Mouse (Mus musculus): ENCODE data around the gene Hoxa13.

Hoxa13 gene

DNA sequence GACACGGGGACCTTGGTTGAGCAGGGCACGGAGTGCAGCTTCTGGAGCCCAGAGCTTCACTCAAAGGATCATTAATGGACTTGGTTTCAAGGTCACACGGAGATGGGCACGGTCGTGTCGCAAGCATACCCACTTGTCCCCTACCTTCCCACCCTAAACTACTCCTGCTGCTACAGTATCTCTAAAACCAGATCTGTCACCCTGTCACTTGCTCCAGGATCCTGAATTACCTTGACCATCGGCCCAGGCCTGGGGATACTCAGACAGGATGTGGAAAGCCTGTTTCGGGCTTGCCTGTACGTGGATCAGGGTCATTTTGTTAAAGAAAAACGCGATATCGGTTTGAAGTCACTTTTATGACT is 51.0 kb downstream of the Hoxa13 start:
- no peak for DNase-seq (ENCODE audit: low spot score)

DNA sequence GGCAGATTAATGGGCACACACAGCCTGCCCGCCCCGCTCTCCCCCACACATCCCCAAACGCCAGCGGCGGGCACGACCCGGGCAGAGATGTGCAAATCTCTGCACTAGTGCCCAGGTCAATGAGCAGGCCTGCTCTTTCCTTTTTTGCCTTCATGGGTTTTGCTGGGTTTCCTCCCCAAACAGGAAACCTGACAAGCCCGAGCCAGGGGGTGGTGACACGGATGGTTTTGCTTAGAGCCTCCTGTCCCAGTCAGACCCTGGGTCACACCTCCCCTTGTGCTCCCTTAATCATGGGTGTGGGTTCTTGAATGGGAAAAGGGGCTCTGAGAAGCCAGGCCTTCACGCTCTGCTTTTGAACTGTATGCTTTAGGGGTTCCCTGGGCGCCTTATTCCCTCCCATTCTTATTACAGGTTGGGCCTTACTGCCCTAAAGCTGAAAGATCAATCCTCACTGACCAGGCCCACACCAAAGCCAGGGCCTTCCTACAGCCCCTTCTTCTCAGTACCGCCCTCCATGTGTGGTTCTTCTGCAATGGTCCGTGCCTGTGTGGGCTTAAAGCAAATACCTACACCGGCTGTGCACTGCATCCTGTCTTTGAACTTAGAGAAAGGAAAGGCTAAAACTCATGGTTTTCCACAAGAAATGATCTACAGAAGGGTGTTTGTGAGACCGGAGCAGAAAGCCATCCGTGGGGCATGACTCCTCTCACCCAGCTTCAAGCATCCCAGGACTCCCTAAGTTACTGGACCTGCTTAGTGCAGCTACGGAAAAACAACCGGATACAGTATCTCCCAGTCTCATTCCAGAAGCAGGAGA is 51.6 kb downstream of the Hoxa13 start:
- DNase-seq (ENCODE audit: low spot score) = no peak

DNA sequence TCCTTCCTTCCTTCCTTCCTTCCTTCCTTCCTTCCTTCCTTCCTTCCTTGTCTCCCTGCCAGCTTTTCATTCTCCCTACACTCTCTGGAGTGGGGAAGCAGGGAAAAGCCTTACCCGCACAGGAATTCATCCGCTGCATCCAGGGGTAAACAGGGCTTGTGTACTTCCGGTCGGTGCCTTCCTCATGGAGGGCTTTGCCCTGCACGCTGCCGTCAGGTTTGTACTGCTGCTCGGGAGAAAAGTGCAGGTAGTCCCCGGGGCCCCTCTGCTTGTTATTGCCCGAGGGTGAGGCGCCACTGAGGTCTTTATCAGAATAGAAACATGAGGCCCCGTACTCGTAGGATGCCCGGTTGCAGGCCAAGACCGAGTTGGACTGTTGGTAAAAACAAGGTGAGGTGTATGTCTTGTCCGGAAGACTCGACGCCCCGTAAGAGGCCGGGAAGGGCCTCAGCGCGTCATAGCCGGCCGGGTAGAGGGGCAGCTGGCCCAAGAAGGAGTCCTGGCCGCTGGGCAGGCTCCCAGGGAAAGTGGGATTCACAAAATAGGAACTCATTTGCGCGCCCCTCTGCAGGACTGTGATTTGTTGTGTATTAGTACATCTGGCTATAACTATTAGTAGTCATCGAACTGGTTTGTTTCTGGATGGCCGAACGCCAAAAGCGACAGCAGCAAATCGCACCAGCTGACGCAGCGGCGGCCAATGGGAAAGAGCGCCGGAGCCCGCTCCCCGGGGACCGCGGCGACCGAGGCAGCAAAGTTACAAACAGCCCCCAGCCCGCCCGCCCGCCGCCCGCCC is 52.4 kb downstream of the Hoxa13 start, which contains the start of gene Hoxa6:
Gene Hoxa6 (minus strand): TSS at position 651 of the 796 bp plus-strand sequence.
- DNase-seq (ENCODE audit: low spot score) = no peak
